Mouse (Mus musculus) gastrocnemius, postnatal 25 days (tissue): Measurements from ENCODE around the gene Gnas. TPM values are rescaled to one million over a fixed set of nuclear protein-coding genes. Genes with fewer than 3 reads are reported as not detected.
"Not testable (repeated sequence)": the region's sequence is repeated elsewhere in the genome, so short reads cannot be mapped to it uniquely, and the experiment has no call there.

Experiments
- DNase-seq: peaks from one replicate; pipeline ENCODE4 v3.0.0; 2022
- total RNA-seq, 2 experiments: library from RNA; stranded (reverse); gene quantifications; 1 replicate in 1 of 2; 2 replicates in 1 of 2; pipeline ENCODE4 v1.2.3; 2021

Gnas gene
- total RNA-seq, 2 experiments from 2014 or later = 1,372 to 1,510 TPM

GRCm38 (mm10) chr2:174291662-174292030, 7.5 kb downstream of the Gnas start:
- DNase-seq = no peak

GRCm38 (mm10) chr2:174294457-174294856, 10.3 kb downstream of the Gnas start:
- no peak for DNase-seq

- no peak for DNase-seq
Measured at GRCm38 (mm10) chr2:174295175-174295899, 11.2 kb downstream of the Gnas start.

- DNase-seq = no peak
Measured at GRCm38 (mm10) chr2:174295900-174296465, 11.9 kb downstream of the Gnas start.

- DNase-seq = no peak
Measured at GRCm38 (mm10) chr2:174297086-174297571, 13.0 kb downstream of the Gnas start.

- DNase-seq = no peak
Measured at GRCm38 (mm10) chr2:174297851-174298250, 13.7 kb downstream of the Gnas start.

GRCm38 (mm10) chr2:174298471-174298870, 14.4 kb downstream of the Gnas start:
- DNase-seq = no peak

- DNase-seq = no peak
Measured at GRCm38 (mm10) chr2:174299091-174299770, 15.1 kb downstream of the Gnas start.

GRCm38 (mm10) chr2:174299771-174300160, 15.6 kb downstream of the Gnas start:
- DNase-seq = no peak

- DNase-seq = no peak
Measured at GRCm38 (mm10) chr2:174300186-174300585, 16.1 kb downstream of the Gnas start.

GRCm38 (mm10) chr2:174300666-174301065, 16.5 kb downstream of the Gnas start:
- DNase-seq = no peak

- no peak for DNase-seq
Measured at GRCm38 (mm10) chr2:174302526-174302925, 18.4 kb downstream of the Gnas start.

GRCm38 (mm10) chr2:174305646-174306045, 21.5 kb downstream of the Gnas start:
- no peak for DNase-seq

GRCm38 (mm10) chr2:174307903-174308302, 23.8 kb downstream of the Gnas start:
- no peak for DNase-seq

- no peak for DNase-seq
Measured at GRCm38 (mm10) chr2:174310913-174311514, 26.9 kb downstream of the Gnas start.

- DNase-seq = no peak
Measured at GRCm38 (mm10) chr2:174311613-174312012, 27.5 kb downstream of the Gnas start.

- DNase-seq = no peak
Measured at GRCm38 (mm10) chr2:174312118-174312647, 28.1 kb downstream of the Gnas start.

- DNase-seq = no peak
Measured at GRCm38 (mm10) chr2:174312661-174313060, 28.5 kb downstream of the Gnas start.

GRCm38 (mm10) chr2:174315445-174315844, 31.3 kb downstream of the Gnas start:
- DNase-seq = not testable (repeated sequence)

GRCm38 (mm10) chr2:174316661-174317060, 32.5 kb downstream of the Gnas start:
- DNase-seq = no peak

GRCm38 (mm10) chr2:174325989-174326388, 41.9 kb downstream of the Gnas start:
- DNase-seq = no peak

- DNase-seq = no peak
Measured at GRCm38 (mm10) chr2:174326481-174326880, 42.4 kb downstream of the Gnas start.
